Mouse (Mus musculus) bone marrow macrophage, adult 2 months (primary cell): ENCODE measurements around the gene Rnf223.

Experiments used
- CTCF ChIP-seq: IDR thresholded peaks from 2 replicates; pipeline ENCODE4 v1.5.1; 2012; ENCODE audit warnings: low read depth, mild to moderate bottlenecking, low read length, moderate library complexity
- POLR2A ChIP-seq: IDR thresholded peaks from 2 replicates; pipeline ENCODE4 v1.6.1; 2012; ENCODE audit warnings: mild to moderate bottlenecking, low read depth, low read length, borderline replicate concordance

DNA sequence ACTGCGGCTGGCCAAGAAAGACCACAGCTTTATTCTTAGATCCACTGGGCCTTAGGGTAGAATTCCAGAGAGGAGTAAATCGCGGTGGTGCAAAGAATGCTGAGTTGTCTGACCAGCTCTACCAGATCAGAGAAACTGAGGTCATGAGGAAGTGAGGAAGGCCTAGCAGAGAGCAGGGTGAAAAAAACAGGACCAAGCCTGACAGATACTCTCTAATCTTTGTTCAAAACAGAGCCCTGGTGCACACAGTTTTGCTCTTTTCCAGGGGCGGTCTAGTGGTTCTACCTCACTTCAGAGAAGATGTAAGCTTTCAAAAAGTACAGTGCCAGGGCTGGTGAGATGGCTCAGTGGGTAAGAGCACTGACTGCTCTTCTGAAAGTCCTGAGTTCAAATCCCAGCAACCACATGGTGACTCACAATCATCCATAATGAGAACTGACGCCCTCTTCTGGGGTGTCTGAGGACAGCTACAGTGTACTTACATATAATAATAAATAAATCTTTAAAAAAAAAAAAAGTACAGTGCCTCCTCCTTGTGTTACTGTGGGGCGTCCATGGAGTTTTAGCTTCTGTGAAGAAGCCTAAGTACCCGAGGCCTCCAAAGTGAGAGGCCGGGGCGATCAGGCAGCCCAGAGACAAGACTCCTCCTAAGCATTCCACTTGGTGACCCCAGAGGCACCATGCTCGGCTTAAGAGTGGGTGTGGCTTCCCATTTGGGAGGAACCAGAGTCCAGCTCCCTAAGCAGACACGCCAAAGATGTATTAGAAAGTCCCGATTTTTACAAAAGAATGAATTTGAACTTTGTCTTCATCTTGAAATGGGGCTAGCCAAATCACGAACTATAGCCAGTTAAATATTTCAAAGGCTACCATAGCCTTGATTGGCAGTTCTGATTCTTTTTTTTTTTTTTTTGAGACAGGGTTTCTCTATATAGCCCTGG, 21.4 kb upstream of the Rnf223 start:
- TF ChIP-seq CTCF (no peak), POLR2A (no peak)
